Mouse (Mus musculus): ENCODE results near the gene Vps25.

Gene Vps25

DNA sequence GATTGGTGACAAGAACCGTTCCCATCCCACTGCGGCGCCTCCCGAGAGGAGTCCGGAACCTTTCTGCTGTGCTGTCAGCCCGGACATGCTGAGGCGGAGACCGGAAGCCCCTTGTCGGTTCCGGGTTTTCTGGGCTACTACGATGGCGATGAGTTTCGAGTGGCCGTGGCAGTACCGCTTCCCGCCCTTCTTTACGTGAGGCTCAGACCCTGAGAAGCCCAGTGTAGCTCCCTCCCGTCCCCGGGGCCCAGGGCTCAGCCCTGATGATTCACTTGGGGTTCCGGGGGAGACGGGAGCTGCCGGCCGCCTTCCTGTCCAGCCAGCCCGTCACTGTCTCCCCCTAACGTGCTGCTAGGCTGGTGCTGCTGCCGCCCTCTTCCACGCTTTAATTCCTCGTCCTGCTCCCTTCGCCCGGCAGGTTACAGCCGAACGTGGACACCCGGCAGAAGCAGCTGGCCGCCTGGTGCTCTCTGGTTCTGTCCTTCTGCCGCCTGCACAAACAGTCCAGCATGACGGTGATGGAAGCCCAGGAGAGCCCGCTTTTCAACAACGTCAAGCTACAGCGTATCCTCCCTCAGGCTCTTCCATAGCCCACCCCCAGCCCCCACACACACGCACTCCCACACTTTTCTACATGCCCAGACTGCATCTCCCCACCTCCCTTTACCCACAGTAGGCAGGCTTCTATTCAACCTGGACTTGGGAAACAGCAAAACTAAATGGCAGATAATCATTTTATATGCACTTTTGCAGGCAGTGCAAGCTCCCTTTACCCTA is at the start of gene Vps25:
TSS of gene Vps25 (plus strand) at position 95 of the 777 bp plus-strand sequence.
- DNase-seq: peak; percentile 85 to 88

DNA sequence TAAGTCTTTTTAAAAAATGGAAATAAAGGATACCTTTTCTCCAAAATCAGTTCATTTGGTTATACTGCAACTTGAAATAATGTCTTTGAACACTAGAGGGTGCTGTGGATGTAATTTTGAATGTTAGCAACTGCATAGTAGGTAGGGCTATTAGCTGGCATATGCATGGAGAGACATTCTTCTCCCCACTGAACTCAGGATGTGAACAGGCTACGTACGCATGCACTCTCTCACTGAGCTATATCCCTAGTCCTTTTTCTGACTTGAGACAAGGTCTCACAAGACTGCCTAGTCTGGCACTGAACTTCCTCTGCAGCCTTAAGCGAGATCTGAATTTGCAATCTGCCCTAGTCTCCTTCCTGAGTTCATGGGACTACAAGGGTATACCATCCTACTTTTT is 41.5 kb upstream of the Vps25 start:
- peak in 1 of 2 experiments; percentile 37 for DNase-seq

DNA sequence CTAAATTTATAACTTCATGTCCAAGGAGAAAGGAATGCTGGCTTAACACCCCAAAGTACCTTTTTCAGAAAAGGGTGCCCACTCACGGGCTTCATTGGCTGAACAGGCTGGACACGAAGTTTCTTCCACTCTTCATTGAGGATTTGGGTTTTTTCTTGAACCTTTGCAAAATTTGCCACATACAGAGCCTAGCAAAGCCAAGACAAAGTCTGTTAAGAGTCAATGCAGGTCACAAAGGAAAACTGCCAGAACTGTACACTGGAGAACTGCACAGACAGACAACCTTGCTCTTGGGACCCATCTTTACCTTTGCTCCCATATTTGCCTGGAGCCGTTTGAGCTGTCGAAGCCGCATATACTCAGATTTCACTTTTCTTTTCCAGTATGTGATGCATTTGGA is 36.6 kb upstream of the Vps25 start:
- DNase-seq: no peak

DNA sequence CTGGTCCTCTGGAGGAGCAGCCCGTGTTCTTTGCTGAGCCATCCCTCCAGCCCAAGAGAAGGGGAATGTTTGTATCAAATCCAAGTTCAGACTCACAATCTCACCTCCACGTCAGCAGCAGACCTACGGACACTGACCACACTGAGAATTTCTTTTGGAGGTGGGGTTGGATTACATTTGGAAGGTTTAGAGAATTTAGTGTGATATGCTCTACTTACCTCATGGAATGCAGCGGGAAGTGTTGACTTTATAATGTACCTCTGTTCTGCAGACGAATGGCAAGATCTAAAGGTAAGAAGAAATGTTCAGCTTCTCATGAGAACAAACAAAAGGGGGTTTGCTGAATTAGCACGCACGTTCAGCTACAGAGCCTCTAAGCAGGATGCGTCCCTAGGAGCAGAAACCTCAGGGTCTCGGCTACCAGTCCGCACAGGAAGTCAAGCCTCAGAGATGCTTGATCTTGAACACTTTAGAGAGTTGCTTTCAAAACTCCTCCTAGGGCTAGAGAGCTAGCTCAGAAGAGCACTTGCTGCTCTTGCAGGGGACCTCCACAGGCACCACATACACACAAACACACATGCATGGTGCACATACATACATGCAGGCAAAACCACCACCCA is 35.0 kb upstream of the Vps25 start:
- no peak for DNase-seq

DNA sequence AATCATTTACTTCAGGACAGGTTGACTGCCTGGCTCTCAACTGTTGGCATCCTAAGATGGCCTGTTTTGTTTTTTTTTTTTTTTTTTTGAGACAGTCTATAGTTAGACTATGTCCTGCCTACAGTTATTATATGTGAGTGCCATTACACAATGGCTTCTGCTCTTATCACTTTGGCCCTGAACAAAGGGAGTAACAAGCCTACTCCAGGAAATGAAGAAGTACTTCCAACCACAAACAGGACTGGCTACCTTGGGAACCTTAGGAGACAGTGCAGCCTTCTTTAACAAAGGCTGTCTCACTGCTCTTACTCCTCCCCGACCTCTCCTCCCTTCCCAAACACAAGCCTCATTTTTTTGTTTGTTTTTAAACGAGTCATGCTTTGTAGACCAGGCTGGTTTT is 32.7 kb upstream of the Vps25 start:
- DNase-seq: peak in 1 of 2 experiments; percentile 16

DNA sequence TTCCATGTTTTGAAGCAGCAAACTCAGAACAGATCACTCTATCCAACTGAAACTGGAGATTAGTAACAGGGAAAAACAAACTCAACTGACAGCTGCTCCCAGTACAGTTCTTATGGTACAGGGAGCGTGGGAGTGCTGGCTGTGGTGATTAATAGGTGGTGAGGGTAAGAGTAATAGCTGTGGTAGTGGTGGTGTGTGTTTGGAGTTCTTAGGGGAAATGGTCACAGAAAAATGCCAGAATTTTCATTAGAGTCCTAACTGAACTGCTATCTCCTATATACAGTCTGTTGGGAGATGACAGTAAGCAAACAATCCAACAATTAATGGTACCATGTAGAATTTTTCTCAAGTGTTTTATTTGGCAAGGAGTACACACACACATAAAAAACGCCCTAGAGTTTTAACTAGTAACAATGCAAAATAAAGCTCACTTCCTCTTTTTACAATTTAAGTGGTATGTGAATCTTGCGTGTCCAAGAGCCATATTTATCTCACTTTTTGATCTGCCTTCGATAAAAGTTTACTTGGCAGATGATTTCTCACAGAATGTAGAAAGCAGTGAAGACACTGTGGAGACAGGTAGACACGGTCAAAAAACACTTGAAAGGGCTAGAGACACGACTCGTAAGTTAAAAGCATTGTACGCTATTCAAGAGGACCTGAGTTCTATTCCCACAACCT is 32.1 kb upstream of the Vps25 start:
- no peak for DNase-seq

DNA sequence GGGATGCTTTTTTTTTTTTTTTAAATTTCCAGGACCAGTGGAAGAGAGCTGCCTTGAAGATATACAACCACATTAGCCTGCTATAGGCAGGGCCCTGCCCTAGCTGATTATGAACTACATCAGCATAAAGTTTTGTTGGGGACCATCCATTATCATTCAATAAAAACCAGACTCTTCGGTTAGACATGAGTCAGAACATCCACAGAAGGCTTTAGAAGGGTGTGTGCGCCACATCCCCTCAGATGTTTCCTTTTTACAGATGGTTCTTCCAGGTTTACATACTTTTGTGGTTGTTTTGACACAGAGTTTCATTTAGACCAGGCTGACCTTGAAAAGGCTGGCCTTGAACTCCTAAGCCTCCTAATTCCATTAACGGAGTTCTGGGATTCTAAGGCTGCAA is 29.2 kb upstream of the Vps25 start:
- no peak for DNase-seq

DNA sequence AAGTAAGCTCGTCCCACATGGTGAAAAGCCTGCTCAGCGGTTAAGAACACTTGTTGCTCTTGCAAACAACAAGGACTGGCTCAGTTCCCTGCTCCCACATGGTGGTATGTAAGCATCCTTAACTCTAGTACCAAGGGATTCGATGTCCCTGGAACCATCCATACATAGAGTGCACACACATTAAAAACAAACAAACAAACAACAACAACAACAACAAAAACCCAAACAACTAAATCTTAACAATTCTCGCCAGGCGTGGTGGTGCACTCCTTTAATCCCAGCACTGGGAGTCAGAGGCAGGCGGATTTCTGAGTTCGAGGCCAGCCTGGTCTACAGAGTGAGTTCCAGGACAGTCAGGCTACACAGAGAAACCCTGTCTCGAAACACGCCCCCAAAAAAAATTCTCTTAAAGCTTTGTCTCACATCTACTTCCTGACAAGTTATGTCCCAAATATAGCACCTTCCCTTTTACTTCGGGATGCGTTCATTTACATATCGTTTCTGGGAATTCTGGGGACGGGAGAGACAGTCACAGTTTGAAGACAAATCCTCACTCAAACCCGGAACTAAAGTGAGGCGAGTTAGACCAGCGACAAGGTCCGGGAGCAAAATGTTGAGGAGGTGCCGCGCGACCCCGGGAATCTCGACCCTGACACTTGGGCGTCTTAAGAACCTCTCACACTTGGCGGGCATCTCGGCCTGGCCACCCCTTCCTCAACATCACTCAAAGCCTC is 28.0 kb upstream of the Vps25 start:
- peak in 1 of 2 experiments; percentile 37 for DNase-seq

DNA sequence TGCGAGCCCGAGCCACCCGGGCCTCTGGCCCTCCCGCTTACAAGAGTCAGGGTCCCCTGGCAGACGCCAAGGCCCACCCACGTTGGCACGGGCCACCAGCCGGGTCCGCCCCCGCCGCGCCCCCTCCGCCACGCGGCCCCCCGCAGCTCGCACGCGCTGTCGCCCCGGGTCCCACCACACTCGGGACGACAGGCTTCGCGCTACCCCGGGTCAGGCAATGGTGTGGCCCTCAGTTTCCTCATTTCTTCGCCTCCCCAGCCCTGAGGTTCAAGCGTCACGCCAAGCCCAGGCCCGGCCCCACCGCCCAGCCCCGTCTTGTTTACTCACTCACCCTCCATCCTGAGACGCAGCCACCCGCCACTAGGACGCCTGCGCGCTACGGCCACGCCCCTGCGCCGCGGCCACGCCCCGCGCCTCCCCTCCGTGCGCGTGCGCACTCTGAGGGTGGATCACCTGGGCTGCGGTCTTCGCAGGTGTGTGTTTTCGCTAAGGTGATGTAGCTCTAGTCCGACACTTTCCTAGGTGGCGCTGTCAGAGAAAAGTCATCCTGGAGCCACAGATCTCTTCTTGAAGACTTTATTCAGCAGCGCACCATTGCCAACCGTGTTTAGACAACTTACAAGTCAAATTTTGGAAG is 27.3 kb upstream of the Vps25 start, which contains the start of gene Ezh1:
TSS of gene Ezh1 (minus strand) at position 399 of the 637 bp plus-strand sequence.
- peak; percentile 93 to 95 for DNase-seq

DNA sequence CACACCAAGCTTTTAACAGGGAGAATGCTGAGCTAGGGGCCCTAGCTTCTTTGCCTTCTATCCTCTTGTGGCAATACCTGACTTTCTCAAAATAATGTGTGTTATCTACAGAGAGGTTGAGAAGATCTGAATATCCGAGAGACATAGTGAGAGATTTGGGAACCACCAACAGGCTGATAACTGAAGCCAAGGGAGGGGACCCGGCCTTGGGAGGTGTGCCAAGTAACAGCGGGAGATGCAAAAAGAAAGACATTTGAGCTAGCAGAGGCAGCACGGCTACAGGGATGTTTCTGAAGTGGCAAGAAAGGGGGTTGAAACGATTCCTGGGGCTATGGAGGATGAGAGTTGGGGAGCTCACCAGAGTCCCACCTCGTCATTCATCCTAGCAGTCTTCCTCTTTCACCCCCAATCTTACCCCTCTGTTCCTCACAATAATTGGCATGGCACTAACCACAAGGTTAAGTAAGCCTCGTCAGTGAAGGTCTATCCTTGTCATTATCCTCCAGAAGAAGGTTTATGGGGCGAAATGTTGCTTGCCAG is 24.1 kb upstream of the Vps25 start:
- DNase-seq: peak; percentile 52 to 62

DNA sequence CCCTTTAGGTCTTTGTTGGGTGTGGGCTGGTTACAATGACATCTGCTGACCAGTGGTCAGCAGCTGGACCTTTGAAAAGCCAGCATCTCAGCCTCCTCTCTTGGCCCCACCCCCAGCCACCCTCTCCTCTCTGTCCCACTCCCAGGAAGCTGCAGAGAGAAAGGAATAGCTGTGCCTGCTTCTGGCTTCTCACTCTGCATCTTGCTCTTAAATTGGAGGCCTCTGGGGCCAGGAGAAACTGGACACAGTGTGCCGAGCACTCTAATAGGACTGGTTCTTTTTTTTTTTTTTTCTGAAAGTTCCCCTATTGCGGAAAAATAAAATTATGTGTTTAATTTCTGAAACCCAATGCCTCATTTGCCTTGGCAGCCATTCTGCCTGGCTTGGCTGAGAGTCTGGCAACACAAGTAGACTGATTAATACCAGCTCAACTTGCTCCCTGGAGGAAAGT is 23.4 kb upstream of the Vps25 start:
- peak in 1 of 2 experiments; percentile 75 for DNase-seq

DNA sequence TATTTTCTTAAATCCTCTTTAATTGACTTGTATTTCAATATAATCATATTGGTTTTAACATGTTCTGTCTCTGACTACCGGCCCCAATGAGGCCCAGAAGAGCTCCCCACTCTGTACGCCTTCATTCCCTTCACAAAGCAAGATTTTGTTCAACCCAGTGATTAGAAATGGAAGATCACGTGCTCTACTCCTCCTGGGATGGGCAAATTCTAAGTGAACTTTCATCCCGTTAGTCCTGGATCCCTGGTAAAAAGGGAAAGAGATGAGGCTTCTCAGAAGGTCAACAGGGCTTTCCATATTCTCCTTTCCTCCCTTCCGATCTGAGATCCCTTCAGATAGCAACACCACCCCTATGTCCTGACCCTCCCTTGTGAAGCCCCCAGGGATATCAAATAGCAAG is 23.0 kb upstream of the Vps25 start:
- DNase-seq: no peak

DNA sequence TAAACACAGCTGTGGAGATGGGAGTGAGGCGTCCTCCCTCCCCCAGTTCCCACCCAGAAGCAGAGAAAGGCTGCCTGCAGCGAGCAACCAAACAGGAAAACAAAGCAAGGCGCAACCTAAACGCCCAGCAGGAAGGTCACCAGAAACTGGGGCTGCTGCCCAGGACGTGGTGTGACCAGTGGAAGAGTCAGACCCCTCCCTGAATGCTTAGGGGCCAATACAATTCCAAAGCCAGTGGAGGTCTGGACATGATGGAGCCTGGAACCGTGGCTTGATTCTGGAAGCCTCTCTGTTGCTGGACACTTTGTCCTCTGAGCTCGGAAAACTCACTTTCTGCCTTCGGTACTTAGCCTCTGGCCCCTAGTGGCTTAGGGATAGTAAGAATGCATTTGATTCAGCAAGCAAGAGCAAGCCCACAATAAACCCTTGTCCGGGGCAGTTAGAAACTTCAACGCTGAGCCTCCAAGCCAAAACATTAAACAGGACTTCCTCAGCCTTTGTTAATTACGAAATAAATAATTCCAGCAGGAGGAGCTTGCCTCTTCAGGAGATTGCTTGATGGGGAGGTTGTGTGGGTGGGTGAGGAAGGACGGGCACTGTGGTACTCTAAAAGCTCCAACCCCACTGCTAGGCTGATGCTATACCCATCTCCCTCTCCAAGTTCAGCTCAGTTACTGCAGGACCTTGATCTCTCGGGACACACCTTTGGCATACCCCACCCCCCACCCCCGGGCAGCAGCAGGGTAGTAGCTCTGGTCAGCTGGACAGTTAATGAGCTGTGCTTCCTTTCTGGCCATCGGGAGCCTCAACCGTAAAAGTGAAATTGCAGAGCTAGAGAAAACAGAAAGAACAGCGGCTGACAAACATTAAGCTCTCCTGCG is 22.3 kb upstream of the Vps25 start:
- DNase-seq: peak; percentile 85 to 90

DNA sequence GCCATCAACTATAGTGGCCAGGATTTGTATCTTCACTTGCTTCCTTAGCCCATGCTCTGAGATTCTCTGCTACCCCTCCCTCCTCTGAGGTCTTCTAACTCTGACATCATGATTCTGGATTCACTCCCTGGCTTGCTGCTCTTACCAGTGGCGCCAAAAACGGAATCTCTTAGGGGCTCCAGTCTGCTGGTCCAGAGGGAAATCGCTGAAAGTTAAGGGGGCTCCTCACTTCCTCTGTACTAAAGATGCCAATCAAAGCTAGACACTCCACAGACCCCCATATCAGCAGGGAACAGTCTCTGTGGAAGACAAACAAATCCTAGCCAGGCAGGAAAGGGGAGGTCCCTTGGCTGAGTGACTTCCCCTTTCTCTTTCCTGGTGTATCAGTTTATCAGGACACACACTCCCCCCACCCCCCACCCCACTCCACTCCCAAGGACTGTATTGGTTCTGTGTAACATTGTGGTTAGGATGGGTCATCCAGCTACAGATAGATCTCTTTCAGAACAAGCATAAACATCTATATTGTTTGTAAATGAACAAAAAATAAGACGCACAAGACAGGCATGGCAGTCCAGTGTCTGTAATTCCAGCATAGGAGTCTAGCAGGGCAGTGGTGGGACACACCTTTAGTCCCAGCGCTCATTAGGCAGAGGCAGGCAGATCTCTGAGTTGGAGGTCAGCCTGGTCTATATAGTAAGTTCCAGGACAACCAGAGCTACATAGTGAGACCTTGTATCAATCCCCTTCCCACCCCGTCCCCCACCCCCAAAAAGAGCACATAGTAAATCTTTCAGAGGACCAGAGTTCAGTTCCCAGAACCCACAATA is 21.3 kb upstream of the Vps25 start:
- DNase-seq: peak; percentile 74 to 85

DNA sequence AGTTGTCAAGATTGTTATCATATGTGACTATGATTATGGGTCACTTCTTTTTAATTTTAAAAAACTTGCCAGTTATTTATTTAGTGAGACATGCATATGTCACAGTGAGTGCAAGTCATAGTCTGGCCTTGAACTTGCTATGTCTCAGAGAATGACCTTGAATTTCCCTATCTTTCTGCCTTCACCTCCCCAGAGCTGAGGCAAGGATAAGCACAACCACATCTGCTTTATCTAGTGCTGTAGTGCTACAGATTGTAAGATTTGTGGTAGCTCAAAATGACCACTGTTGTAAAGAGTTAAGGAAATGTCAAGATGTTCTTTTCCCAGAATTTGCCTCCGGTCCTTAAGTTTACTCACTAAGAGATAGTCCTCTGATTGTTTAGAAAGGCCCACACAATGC is 20.3 kb upstream of the Vps25 start:
- DNase-seq: no peak

DNA sequence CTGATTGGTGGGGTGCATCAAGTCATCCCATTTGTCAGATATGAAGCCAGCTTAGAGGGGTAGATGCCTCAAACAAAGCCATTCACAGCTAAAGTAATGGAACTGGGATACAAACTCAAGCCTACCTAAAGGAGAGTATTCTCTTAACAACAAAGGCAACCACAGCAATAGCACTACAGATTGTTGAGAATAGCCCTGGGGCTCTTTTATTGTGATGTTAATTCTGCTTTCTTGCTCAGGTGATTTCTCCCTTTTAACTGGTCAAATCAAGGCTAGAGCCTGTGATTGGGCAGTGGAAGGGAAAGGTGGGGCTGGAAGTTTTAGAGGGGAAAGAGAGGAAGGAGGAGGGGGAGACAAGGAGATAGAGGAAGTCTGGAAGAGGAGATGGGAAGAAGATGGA is 19.4 kb upstream of the Vps25 start:
- no peak for DNase-seq

DNA sequence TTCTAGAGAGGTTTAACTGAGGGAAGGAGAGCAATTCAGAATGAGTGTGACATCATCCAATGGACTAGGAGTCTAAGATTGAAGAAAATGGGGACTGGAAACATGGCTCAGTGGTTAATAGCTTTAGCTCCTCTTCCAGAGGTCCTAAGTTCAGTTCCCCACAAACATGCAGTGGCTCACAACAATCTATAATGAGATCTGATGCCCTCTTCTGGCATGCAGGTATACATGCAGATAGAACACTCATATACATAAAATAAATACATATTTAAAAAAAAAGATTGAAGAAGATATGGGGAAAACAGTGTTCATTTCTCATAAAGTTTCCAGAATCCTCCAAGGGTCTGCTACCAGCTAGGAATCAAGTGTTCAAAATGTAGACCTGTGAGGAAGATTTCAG is 18.1 kb upstream of the Vps25 start:
- DNase-seq: no peak

DNA sequence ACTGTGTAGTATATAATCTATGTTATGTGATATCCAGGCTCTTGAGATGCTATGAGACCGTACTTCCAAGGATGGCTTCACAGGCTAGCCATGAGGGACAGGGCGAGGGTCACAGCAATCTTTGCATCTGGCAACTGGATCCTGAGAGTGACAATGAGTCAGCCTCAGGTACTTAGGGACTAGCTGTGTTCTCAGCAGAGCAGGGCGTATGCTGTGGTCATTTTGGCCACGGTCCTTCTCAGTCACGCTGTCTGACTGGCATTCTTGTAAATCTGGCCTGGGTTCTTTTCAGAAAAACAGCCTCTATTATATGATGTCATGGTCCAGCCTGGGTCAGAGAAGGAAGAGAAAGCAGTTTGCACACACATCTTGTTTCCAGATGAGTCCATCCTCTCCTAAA is 16.7 kb upstream of the Vps25 start:
- no peak for DNase-seq

DNA sequence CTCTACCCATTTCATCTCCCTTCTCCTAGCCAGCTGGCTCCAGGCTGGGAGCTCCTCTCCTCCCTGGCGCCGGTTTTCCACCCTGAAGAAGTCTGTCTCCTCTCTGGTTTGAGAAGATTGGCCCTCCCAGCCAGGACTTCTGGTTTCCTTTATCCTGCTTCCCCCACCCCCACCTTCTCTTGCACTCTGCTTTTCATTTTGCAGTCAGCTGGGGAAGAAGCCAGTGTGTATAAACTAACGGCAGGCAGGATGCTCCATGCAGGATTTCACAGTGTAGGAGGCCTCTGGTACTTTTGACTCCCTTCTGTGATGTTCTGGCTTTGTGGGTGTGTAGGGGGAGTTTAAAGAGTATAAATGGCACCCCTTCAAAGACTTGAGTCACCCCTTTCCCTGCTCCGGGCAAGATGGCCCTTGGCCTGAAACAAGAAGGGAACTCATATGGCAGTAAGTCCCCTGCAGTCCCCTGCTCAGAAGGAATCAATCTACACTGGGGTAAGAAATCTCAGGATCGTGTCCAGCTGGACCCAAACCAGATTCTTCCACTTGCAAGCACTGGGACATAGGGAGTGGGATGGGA is 15.3 kb upstream of the Vps25 start:
- DNase-seq: no peak

DNA sequence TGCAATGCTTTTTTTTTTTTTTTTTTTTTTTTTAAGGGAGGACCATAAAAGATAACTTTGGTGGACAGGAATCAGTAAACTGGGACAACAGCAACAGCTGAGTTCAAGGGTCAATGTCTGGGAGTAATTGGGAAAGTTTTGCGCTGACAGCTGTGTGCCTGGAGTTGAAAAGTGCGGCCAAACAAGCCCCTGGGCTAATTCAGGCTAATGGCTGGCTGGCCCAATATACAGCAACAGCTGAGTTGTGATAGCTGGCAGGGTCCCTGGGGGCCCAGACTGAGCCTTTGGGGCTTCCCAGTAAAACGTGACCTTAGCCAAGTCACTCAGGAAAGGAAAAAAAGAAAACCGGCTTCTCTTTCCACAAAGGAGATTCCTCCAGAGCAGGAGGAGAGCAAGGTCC is 8.4 kb upstream of the Vps25 start:
- peak in 1 of 2 experiments; percentile 40 for DNase-seq

Measured in lung, adult 18-20 months (tissue).